8 mouse cellular contexts compared by ENCODE assay signal in genomic region chr1:172082101-172082898, GRCm38 (mm10). TPM values are rescaled to one million over a fixed set of nuclear protein-coding genes. Genes with fewer than 3 reads are reported as not detected.
DNase-seq lines count a peak whose midpoint lies in the region; ATAC-seq and TF ChIP-seq lines count a peak whose summit lies in the region.

TSS of gene Copa (plus strand) at chr1:172082529.
TSS of gene Ncstn (minus strand) at chr1:172082795.

- TF ChIP-seq CTCF in cortical plate, adult 2 months (IDR thresholded peaks at IDR 0.05; ENCODE audit: extremely low read depth, insufficient read depth, low read length) = no peak

- H3K36me3 ChIP-seq in megakaryocyte, embryonic 14.5 days (replicated peaks; ENCODE audit: low read length) = peaks cover 39% of the 10 kb centered on the region

- no peaks in the 10 kb centered on the region for H3K9me3 ChIP-seq in megakaryocyte, embryonic 14.5 days

- peak; percentile 81 for TF ChIP-seq POLR2A in cortical plate, adult 2 months (IDR thresholded peaks at IDR 0.05; ENCODE audit: extremely low read depth, insufficient read depth, low read length)

- H3K4me3 ChIP-seq in cortical plate, adult 2 months (ENCODE audit: insufficient read depth, low read length) = peak within 1 kb of the TSS; percentile 93
- peak within 1 kb of the TSS; percentile 99 for H3K4me3 ChIP-seq in megakaryocyte, embryonic 14.5 days (replicated peaks)

- ATAC-seq in activated CD4-positive, CD25-positive, alpha-beta regulatory T cell, adult 4 months = peak; percentile 98

- H3K27ac ChIP-seq in cortical plate, adult 2 months (ENCODE audit: insufficient read depth, low read length) = peak within 1 kb of the TSS; percentile 85

- DNase-seq in gastrocnemius, adult 8-10 months (ENCODE audit: low spot score in 2 of 2) = peak; percentile 87 to 91
- peak; percentile 69 for DNase-seq in hindlimb bud, embryonic 11.5 days (ENCODE audit: extremely low spot score, low read depth, low spot score)
- DNase-seq in left cerebral cortex, adult 8-10 months (ENCODE audit: low spot score in 2 of 2) = peak; percentile 82 to 91
- DNase-seq in right cerebral cortex, postnatal 10 days (ENCODE audit: low spot score in 2 of 2) = peak; percentile 94 to 96
- DNase-seq in urinary bladder, postnatal 25 days (ENCODE audit: low spot score) = peak; percentile 81

- H3K27me3 ChIP-seq in megakaryocyte, embryonic 14.5 days (replicated peaks) = no peaks in the 10 kb centered on the region

- H3K4me1 ChIP-seq in cortical plate, adult 2 months (ENCODE audit: control insufficient read depth, insufficient read depth, low read length) = peaks cover 3% of the 10 kb centered on the region
- H3K4me1 ChIP-seq in megakaryocyte, embryonic 14.5 days = peaks cover 60% of the 10 kb centered on the region

RNA-seq across cellular contexts. Expression of gene Copa, which starts in this region (rescaled TPM):
- polyA plus RNA-seq in activated CD4-positive, CD25-positive, alpha-beta regulatory T cell, adult 4 months (2017; shearing (Covaris generic)) = 100 to 1,000 TPM in 1 of 2 experiments, 10 to 100 TPM in 1; 84.6 to 111 TPM
- 104 and 105 TPM in 2 replicates for polyA plus RNA-seq in cortical plate, adult 2 months (2012; rRNA removed)
- total RNA-seq in gastrocnemius, adult 8-10 months (2022) = 100 to 1,000 TPM in 1 of 4 experiments, 10 to 100 TPM in 3; 82.9 to 101 (median 85.3) TPM
- 100 to 1,000 TPM; 138 to 149 (median 144) TPM for total RNA-seq in left cerebral cortex, adult 8-10 months (2022)
- 2.9 and 15.6 TPM in 2 replicates for polyA plus RNA-seq in megakaryocyte, embryonic 14.5 days (2012; ENCODE audit: insufficient read depth, low replicate concordance)

RNA-seq across cellular contexts. Expression of gene Ncstn, which starts in this region (rescaled TPM):
- 100 to 1,000 TPM in 1 of 2 experiments, 10 to 100 TPM in 1; 97.2 to 108 TPM for polyA plus RNA-seq in activated CD4-positive, CD25-positive, alpha-beta regulatory T cell, adult 4 months (2017; shearing (Covaris generic))
- polyA plus RNA-seq in cortical plate, adult 2 months (2012; rRNA removed) = 89.5 and 90.6 TPM in 2 replicates
- 10 to 100 TPM; 23.6 to 28.9 (median 24.8) TPM for total RNA-seq in gastrocnemius, adult 8-10 months (2022)
- total RNA-seq in left cerebral cortex, adult 8-10 months (2022) = 10 to 100 TPM; 62.4 to 69.8 (median 64.3) TPM
- polyA plus RNA-seq in megakaryocyte, embryonic 14.5 days (2012; ENCODE audit: insufficient read depth, low replicate concordance) = 0.76 and 7.6 TPM in 2 replicates

Comparison
In these comparisons a context has a peak if more than half of its experiments do, and no peak if none do; other contexts are left out.
1. Peak in every context shown above with its lines: DNase-seq, ATAC-seq, H3K4me3 ChIP-seq and H3K27ac ChIP-seq.
2. RNA of gene Ncstn (polyA plus RNA-seq): 97.2 to 108 TPM in activated CD4-positive, CD25-positive, alpha-beta regulatory T cell, adult 4 months and 89.5 to 90.6 TPM in cortical plate, adult 2 months; 0.76 to 7.6 TPM in megakaryocyte, embryonic 14.5 days; every median in the first group is over 10 times any median in the second.